Mouse (Mus musculus) olfactory bulb, adult 2 months (tissue): ENCODE data around the gene Pex26. TPM values are rescaled to one million over a fixed set of nuclear protein-coding genes. Genes with fewer than 3 reads are reported as not detected.

Experiments
- H3K27ac ChIP-seq: fragments of 200-500 bp; 2 replicates; pipeline ENCODE4 v1.5.1; 2012; ENCODE audit warnings: low read depth, low read length; ENCODE audit not compliant: insufficient read depth
- H3K4me1 ChIP-seq: fragments of 200-500 bp; 2 replicates; pipeline ENCODE4 v1.6.1; 2012; ENCODE audit warnings: low read length; ENCODE audit not compliant: control insufficient read depth, insufficient read depth
- H3K4me3 ChIP-seq: fragments of 200-500 bp; 2 replicates; pipeline ENCODE4 v1.5.1; 2012; ENCODE audit warnings: mild to moderate bottlenecking, low read depth, low read length, moderate library complexity; ENCODE audit not compliant: insufficient read depth
- CTCF ChIP-seq: fragments of 200-500 bp; IDR thresholded peaks from 2 replicates; pipeline ENCODE4 v1.5.1; 2012; ENCODE audit warnings: low read depth, mild to moderate bottlenecking, low read length, moderate library complexity; ENCODE audit not compliant: insufficient read depth
- POLR2A ChIP-seq: fragments of 200-500 bp; IDR thresholded peaks from 2 replicates; pipeline ENCODE4 v1.6.1; 2012; ENCODE audit warnings: mild to moderate bottlenecking, low read depth, low read length, moderate library complexity; ENCODE audit not compliant: insufficient read depth
- WGBS: fragments of 180-500 bp; shearing (Covaris S2); methylation state at CpG from one replicate; pipeline ENCODE4 v1.1.7; 2018; 5-methylcytosine and 5-hydroxymethylcytosine counted together
- polyA plus RNA-seq: library from polyadenylated mRNA; stranded (reverse); fragments of >200 nt; gene quantifications from 2 replicates; pipeline ENCODE4 v1.2.4, GENCODE M21; 2012; ENCODE audit warnings: low replicate concordance; ENCODE audit not compliant: missing spikeins, insufficient read depth, insufficient read length

The Pex26 gene
- polyA plus RNA-seq, 1 experiment, result not detected

DNA sequence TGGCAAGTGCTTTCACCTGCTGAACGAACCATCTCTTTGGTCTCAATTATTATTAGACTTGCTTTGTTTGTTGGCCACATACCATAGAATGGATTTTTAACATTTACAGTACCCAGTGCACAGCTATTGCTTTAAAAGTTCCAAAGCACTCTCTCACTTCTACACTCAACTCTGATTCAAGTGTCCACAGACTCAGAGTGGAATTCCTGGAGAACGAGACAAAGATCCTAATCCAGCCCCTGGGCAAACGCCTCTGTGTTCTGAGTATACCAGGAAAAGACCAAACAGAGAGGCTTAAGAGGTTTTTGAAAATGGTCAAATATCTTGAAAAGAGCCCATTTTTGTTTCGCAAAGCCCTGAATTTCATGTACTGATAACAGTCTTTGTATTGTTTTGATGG, 29.5 kb downstream of the Pex26 start:
- Histone ChIP-seq H3K4me3 (no peak overlapping the region), H3K4me1 (peaks cover 48% of the 10 kb centered on the region), H3K27ac (0 out of 2 replicates have a peak overlapping the region, but pooled peaks have one; percentile 36)
- no peak for TF ChIP-seq POLR2A
- no peak for TF ChIP-seq CTCF
- 61% methylated on average over 4 of the region's 4 CpGs for WGBS

DNA sequence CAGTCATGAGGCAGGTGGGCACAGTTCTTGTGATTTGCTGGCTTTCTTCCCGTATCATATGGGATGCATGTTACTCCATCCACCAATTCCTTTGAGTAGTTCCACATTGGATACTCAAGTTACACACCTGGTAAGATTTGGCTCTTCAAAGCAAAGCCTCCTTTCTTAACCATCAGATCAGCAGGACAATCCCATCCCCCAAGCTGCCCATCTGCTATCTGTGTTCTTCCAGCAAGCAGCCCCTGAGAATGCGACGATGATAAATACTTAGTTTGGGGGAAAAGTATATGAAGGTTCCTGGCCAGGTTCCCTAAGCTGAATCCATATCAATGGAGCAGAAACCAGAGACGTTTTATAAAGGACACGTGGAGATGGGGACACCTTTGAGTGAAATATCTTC, 30.8 kb downstream of the Pex26 start:
- no peak for TF ChIP-seq CTCF
- TF ChIP-seq POLR2A, result no peak
- H3K27ac ChIP-seq, result peak overlapping the region; percentile 87
- H3K4me3 ChIP-seq, result no peak overlapping the region
- peaks cover 56% of the 10 kb centered on the region for H3K4me1 ChIP-seq
- 87% methylated on average over 5 of the region's 5 CpGs for WGBS

DNA sequence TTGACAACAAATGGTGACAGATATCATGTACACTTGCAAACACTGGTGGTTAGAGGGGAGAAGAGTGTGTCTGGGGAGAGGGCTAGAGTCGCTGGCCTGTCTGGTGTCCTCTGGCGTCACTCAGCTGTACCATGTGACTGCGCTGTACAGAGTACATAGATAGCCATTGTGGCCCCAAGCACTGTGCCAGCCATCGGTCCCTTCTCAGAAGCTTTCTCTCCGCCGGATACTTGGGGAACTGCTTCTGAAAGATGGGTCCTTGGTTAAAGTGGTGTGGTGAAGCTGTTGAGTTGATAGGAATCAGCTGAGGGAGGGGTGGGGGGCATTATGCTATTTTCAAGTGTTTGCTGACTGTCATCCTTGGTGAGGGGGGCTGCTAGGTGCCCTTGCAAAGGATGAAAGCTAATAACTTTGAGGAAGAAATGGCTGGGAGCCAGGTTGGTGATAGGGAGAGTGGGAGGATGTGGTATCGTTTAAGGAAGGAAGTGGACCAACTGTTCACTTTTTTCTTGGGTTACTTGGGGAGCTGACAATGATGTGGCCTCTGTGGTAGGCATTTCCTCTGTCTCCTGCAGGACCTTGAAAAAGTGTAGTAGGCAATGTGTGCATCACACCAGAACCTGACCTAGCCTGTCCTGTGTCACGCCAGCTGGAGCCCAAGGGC, 31.3 kb downstream of the Pex26 start:
- Histone ChIP-seq H3K4me1 (peaks cover 58% of the 10 kb centered on the region), H3K4me3 (no peak overlapping the region), H3K27ac (peak overlapping the region; percentile 87)
- TF ChIP-seq CTCF (no peak), POLR2A (no peak)
- WGBS, result 80% methylated on average over 8 of the region's 8 CpGs

DNA sequence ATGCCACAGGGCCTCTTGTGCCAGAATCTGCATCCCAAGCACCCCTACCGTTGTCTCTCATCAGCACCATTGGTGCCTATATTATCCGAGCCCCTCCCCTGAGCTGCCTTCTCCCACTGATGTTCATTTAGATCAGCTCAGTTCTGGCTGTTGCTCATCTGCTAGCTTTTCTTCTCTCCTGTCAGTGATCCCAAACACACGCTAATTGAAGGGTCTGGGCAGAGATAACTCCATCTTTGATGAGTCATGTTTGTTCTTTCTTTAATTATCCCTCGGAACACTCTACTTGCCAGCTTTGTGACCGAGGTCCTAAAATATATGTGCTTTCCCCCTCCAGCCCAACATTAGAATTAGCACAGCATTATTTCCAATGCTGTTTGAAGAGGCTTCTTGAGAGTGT, 31.9 kb downstream of the Pex26 start:
- H3K4me3 ChIP-seq, result no peak overlapping the region
- H3K27ac ChIP-seq, result peak overlapping the region; percentile 97
- TF ChIP-seq CTCF (no peak), POLR2A (no peak)
- H3K4me1 ChIP-seq, result peaks cover 57% of the 10 kb centered on the region
- 28% methylated on average over 5 of the region's 5 CpGs for WGBS

- peaks cover 58% of the 10 kb centered on the region for H3K4me1 ChIP-seq
- peak overlapping the region; percentile 97 for H3K27ac ChIP-seq
- 43% methylated on average over 6 of the region's 6 CpGs for WGBS
- TF ChIP-seq CTCF (no peak), POLR2A (no peak)
- H3K4me3 ChIP-seq, result no peak overlapping the region
These were observed 32.4 kb downstream of the Pex26 start for GRCm38 (mm10) chr6:121215896-121216295.

- Histone ChIP-seq H3K4me3 (no peak overlapping the region), H3K27ac (peak overlapping the region; percentile 97), H3K4me1 (peaks cover 56% of the 10 kb centered on the region)
- no peak for TF ChIP-seq CTCF
- TF ChIP-seq POLR2A, result no peak
- WGBS, result 67% methylated on average over 5 of the region's 5 CpGs
These were observed 33.3 kb downstream of the Pex26 start for GRCm38 (mm10) chr6:121216589-121217255.

- WGBS, result 83% methylated on average over 7 of the region's 7 CpGs
- peak overlapping the region; percentile 97 for H3K27ac ChIP-seq
- peaks cover 60% of the 10 kb centered on the region for H3K4me1 ChIP-seq
- no peak for TF ChIP-seq CTCF
- no peak for TF ChIP-seq POLR2A
- no peak overlapping the region for H3K4me3 ChIP-seq
These were observed 34.5 kb downstream of the Pex26 start for GRCm38 (mm10) chr6:121218002-121218401.

DNA sequence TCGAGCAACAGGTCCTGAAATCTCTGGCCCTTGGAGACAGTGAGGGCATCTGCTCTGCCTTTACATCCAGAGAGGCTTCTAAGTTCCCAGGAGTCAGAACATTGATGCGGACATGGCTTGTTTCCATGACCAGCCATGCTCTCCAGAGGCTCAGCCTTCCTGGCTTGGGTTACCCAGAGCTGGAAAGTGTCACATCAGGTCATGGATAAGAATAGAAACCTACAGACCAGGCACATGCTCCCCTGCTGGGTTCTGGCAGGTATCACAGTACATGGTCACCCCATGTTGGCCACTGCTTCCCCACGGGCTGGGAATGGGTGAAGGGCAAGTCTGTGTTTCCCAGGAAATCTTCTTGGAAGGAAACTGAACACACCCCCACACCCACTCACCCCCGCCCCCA, 35.9 kb downstream of the Pex26 start:
- Histone ChIP-seq H3K27ac (no peak overlapping the region), H3K4me1 (peaks cover 60% of the 10 kb centered on the region), H3K4me3 (no peak overlapping the region)
- no peak for TF ChIP-seq POLR2A
- no peak for TF ChIP-seq CTCF
- WGBS, result 72% methylated on average over 4 of the region's 4 CpGs

- H3K4me3 ChIP-seq, result no peak overlapping the region
- no peak for TF ChIP-seq CTCF
- TF ChIP-seq POLR2A, result no peak
- 90% methylated on average over 10 of the region's 10 CpGs for WGBS
- H3K4me1 ChIP-seq, result peaks cover 53% of the 10 kb centered on the region
- H3K27ac ChIP-seq, result 0 out of 2 replicates have a peak overlapping the region, but pooled peaks have one; percentile 10
These were observed 36.7 kb downstream of the Pex26 start for GRCm38 (mm10) chr6:121220181-121220580.

- no peak for TF ChIP-seq CTCF
- TF ChIP-seq POLR2A, result no peak
These were observed 38.6 kb downstream of the Pex26 start for GRCm38 (mm10) chr6:121221876-121222597.

More at GRCm38 (mm10) chr6:121221876-121222597, 38.6 kb downstream of the Pex26 start:
- WGBS, result 86% methylated on average over 8 of the region's 8 CpGs
- Histone ChIP-seq H3K27ac (no peak overlapping the region), H3K4me1 (peaks cover 49% of the 10 kb centered on the region), H3K4me3 (no peak overlapping the region)
